Mouse (Mus musculus): ENCODE measurements at regions not wholly inside any gene's neighbourhood (a gene's known extent, or its start where the extent isn't known, plus 50 kb on each side); places are given as distances from the start of the nearest gene placed in this dataset.

GRCm38 (mm10) chr5:12639549-12639948, 256.4 kb downstream of the Sema3d start:
- H3K27me3 ChIP-seq = no peaks in the 10 kb centered on the region
- H3K4me3 ChIP-seq (replicated peaks) = no peak overlapping the region
- H3K27ac ChIP-seq = no peak overlapping the region
- H3K4me2 ChIP-seq = no peak overlapping the region
- peaks cover 11% of the 10 kb centered on the region for H3K4me1 ChIP-seq (replicated peaks)
- H3K9ac ChIP-seq (replicated peaks) = no peak overlapping the region
- ATAC-seq (ENCODE audit: insufficient number of reproducible peaks, insufficient read depth, low FRiP score, low TSS enrichment, low read depth) = no peak
- H3K9me3 ChIP-seq = no peaks in the 10 kb centered on the region
- H3K36me3 ChIP-seq = no peaks in the 10 kb centered on the region

- Histone ChIP-seq H3K4me1 (replicated peaks) (peaks cover 5% of the 10 kb centered on the region; the same call in 1 of the 2 replicates), H3K27me3 (no peaks in the 10 kb centered on the region), H3K9me3 (no peaks in the 10 kb centered on the region), H3K36me3 (no peaks in the 10 kb centered on the region), H3K9ac (replicated peaks) (no peak overlapping the region), H3K27ac (no peak overlapping the region), H3K4me3 (replicated peaks) (no peak overlapping the region), H3K4me2 (no peak overlapping the region)
- no peak for ATAC-seq (ENCODE audit: insufficient number of reproducible peaks, insufficient read depth, low FRiP score, low TSS enrichment, low read depth)
- 37% methylated on average over 2 of the region's 2 CpGs for WGBS
Measured at GRCm38 (mm10) chr5:12646269-12646668, 263.1 kb downstream of the Sema3d start.

- WGBS = 72% methylated on average over 2 of the region's 2 CpGs
- no peak overlapping the region for H3K4me2 ChIP-seq
- no peaks in the 10 kb centered on the region for H3K4me1 ChIP-seq (replicated peaks)
- no peak overlapping the region for H3K27ac ChIP-seq
- no peak overlapping the region for H3K9ac ChIP-seq (replicated peaks)
- ATAC-seq (ENCODE audit: insufficient number of reproducible peaks, insufficient read depth, low FRiP score, low TSS enrichment, low read depth) = no peak
- H3K9me3 ChIP-seq = no peaks in the 10 kb centered on the region
- H3K36me3 ChIP-seq = no peaks in the 10 kb centered on the region
- no peaks in the 10 kb centered on the region for H3K27me3 ChIP-seq
- H3K4me3 ChIP-seq (replicated peaks) = no peak overlapping the region
Measured at GRCm38 (mm10) chr5:12673666-12674065, 290.5 kb downstream of the Sema3d start.

- ATAC-seq (ENCODE audit: insufficient number of reproducible peaks, insufficient read depth, low FRiP score, low TSS enrichment, low read depth) = no peak
- WGBS = 71% methylated on average over 4 of the region's 4 CpGs
- no peaks in the 10 kb centered on the region for H3K27me3 ChIP-seq
Measured at GRCm38 (mm10) chr5:12674134-12674533, 290.9 kb downstream of the Sema3d start.

GRCm38 (mm10) chr5:12676712-12677111, 293.5 kb downstream of the Sema3d start:
- 20% methylated on average over 3 of the region's 3 CpGs for WGBS

More at GRCm38 (mm10) chr5:12674134-12674533, 290.9 kb downstream of the Sema3d start:
- Histone ChIP-seq H3K36me3 (no peaks in the 10 kb centered on the region), H3K4me2 (no peak overlapping the region), H3K27ac (no peak overlapping the region), H3K9me3 (no peaks in the 10 kb centered on the region; the same call in 1 of the 2 replicates), H3K4me1 (replicated peaks) (no peaks in the 10 kb centered on the region), H3K9ac (replicated peaks) (no peak overlapping the region), H3K4me3 (replicated peaks) (no peak overlapping the region)

GRCm38 (mm10) chr5:12714894-12715293, 331.7 kb downstream of the Sema3d start:
- Histone ChIP-seq H3K9ac (replicated peaks) (no peak overlapping the region), H3K4me1 (replicated peaks) (no peaks in the 10 kb centered on the region)

More at GRCm38 (mm10) chr5:12676712-12677111, 293.5 kb downstream of the Sema3d start:
- H3K4me2 ChIP-seq = no peak overlapping the region
- H3K36me3 ChIP-seq = no peaks in the 10 kb centered on the region
- no peak overlapping the region for H3K9ac ChIP-seq (replicated peaks)
- H3K27ac ChIP-seq = no peak overlapping the region
- H3K4me3 ChIP-seq (replicated peaks) = no peak overlapping the region
- H3K4me1 ChIP-seq (replicated peaks) = no peaks in the 10 kb centered on the region
- no peaks in the 10 kb centered on the region; the same call in 1 of the 2 replicates for H3K9me3 ChIP-seq
- no peak for ATAC-seq (ENCODE audit: insufficient number of reproducible peaks, insufficient read depth, low FRiP score, low TSS enrichment, low read depth)
- H3K27me3 ChIP-seq = no peaks in the 10 kb centered on the region

GRCm38 (mm10) chr5:12751514-12751913, 368.3 kb downstream of the Sema3d start:
- Histone ChIP-seq H3K9ac (replicated peaks) (no peak overlapping the region), H3K9me3 (no peaks in the 10 kb centered on the region), H3K4me2 (no peak overlapping the region), H3K4me3 (replicated peaks) (no peak overlapping the region), H3K4me1 (replicated peaks) (no peaks in the 10 kb centered on the region), H3K27ac (no peak overlapping the region), H3K36me3 (no peaks in the 10 kb centered on the region), H3K27me3 (no peaks in the 10 kb centered on the region)
- ATAC-seq (ENCODE audit: insufficient number of reproducible peaks, insufficient read depth, low FRiP score, low TSS enrichment, low read depth) = no peak
- 21% methylated on average over 5 of the region's 5 CpGs for WGBS

More at GRCm38 (mm10) chr5:12714894-12715293, 331.7 kb downstream of the Sema3d start:
- Histone ChIP-seq H3K27me3 (no peaks in the 10 kb centered on the region), H3K27ac (no peak overlapping the region), H3K9me3 (peaks cover 15% of the 10 kb centered on the region), H3K4me2 (no peak overlapping the region), H3K4me3 (replicated peaks) (no peak overlapping the region), H3K36me3 (no peaks in the 10 kb centered on the region)
- WGBS = 75% methylated on average over 3 of the region's 3 CpGs
- ATAC-seq (ENCODE audit: insufficient number of reproducible peaks, insufficient read depth, low FRiP score, low TSS enrichment, low read depth) = no peak

GRCm38 (mm10) chr5:12759634-12760033, 365.6 kb upstream of the Sema3a start:
- H3K4me1 ChIP-seq (replicated peaks) = no peaks in the 10 kb centered on the region
- ATAC-seq (ENCODE audit: insufficient number of reproducible peaks, insufficient read depth, low FRiP score, low TSS enrichment, low read depth) = no peak
- H3K9me3 ChIP-seq = no peaks in the 10 kb centered on the region
- H3K4me3 ChIP-seq (replicated peaks) = no peak overlapping the region
- H3K9ac ChIP-seq (replicated peaks) = no peak overlapping the region
- no peak overlapping the region for H3K27ac ChIP-seq
- H3K4me2 ChIP-seq = no peak overlapping the region
- H3K36me3 ChIP-seq = no peaks in the 10 kb centered on the region
- no peaks in the 10 kb centered on the region for H3K27me3 ChIP-seq

- Histone ChIP-seq H3K4me2 (no peak overlapping the region), H3K27me3 (no peaks in the 10 kb centered on the region), H3K9ac (replicated peaks) (no peak overlapping the region), H3K27ac (no peak overlapping the region), H3K36me3 (no peaks in the 10 kb centered on the region), H3K4me1 (replicated peaks) (no peaks in the 10 kb centered on the region), H3K9me3 (no peaks in the 10 kb centered on the region), H3K4me3 (replicated peaks) (no peak overlapping the region)
- ATAC-seq (ENCODE audit: insufficient number of reproducible peaks, insufficient read depth, low FRiP score, low TSS enrichment, low read depth) = no peak
- WGBS = 84% methylated on average over 1 of the region's 1 CpGs
Measured at GRCm38 (mm10) chr5:12767383-12767782, 357.8 kb upstream of the Sema3a start.

- no peaks in the 10 kb centered on the region for H3K4me1 ChIP-seq (replicated peaks)
- H3K27me3 ChIP-seq = no peaks in the 10 kb centered on the region
- H3K9me3 ChIP-seq = peaks cover 11% of the 10 kb centered on the region
- H3K4me3 ChIP-seq (replicated peaks) = no peak overlapping the region
- no peak overlapping the region for H3K27ac ChIP-seq
- no peak overlapping the region for H3K4me2 ChIP-seq
- no peak for ATAC-seq (ENCODE audit: insufficient number of reproducible peaks, insufficient read depth, low FRiP score, low TSS enrichment, low read depth)
- no peak overlapping the region for H3K9ac ChIP-seq (replicated peaks)
- 86% methylated on average over 3 of the region's 3 CpGs for WGBS
- H3K36me3 ChIP-seq = no peaks in the 10 kb centered on the region
Measured at GRCm38 (mm10) chr5:12782681-12783080, 342.5 kb upstream of the Sema3a start.

- H3K4me1 ChIP-seq (replicated peaks) = no peaks in the 10 kb centered on the region
- no peaks in the 10 kb centered on the region for H3K9me3 ChIP-seq
- H3K4me2 ChIP-seq = no peak overlapping the region
- H3K27ac ChIP-seq = no peak overlapping the region
- no peak overlapping the region for H3K4me3 ChIP-seq (replicated peaks)
- 86% methylated on average over 1 of the region's 1 CpGs for WGBS
- no peaks in the 10 kb centered on the region for H3K36me3 ChIP-seq
- no peaks in the 10 kb centered on the region for H3K27me3 ChIP-seq
- no peak overlapping the region for H3K9ac ChIP-seq (replicated peaks)
- no peak for ATAC-seq (ENCODE audit: insufficient number of reproducible peaks, insufficient read depth, low FRiP score, low TSS enrichment, low read depth)
Measured at GRCm38 (mm10) chr5:12808729-12809128, 316.5 kb upstream of the Sema3a start.

GRCm38 (mm10) chr5:12809884-12810283, 315.3 kb upstream of the Sema3a start:
- WGBS = 59% methylated on average over 2 of the region's 2 CpGs

More at GRCm38 (mm10) chr5:12809884-12810283, 315.3 kb upstream of the Sema3a start:
- H3K27me3 ChIP-seq = no peaks in the 10 kb centered on the region
- no peak overlapping the region for H3K9ac ChIP-seq (replicated peaks)
- no peak overlapping the region for H3K4me2 ChIP-seq
- no peaks in the 10 kb centered on the region for H3K9me3 ChIP-seq
- H3K4me3 ChIP-seq (replicated peaks) = no peak overlapping the region
- no peak for ATAC-seq (ENCODE audit: insufficient number of reproducible peaks, insufficient read depth, low FRiP score, low TSS enrichment, low read depth)
- H3K4me1 ChIP-seq (replicated peaks) = no peaks in the 10 kb centered on the region
- H3K27ac ChIP-seq = no peak overlapping the region
- H3K36me3 ChIP-seq = no peaks in the 10 kb centered on the region

All from limb, embryonic 12.5 days (tissue).